Mouse (Mus musculus): ENCODE measurements around the gene Gm14412. TPM values are rescaled to one million over a fixed set of nuclear protein-coding genes. Genes with fewer than 3 reads are reported as not detected.
"Not testable (repeated sequence)": the region's sequence is repeated elsewhere in the genome, so short reads cannot be mapped to it uniquely, and the experiment has no call there.

Gene Gm14412
- 0.31 and 0.65 TPM in 2 replicates for polyA plus RNA-seq (2016; fragmentation: Nextera tagmentation; extraction: Ambion mirVana)

- H3K4me1 ChIP-seq; H3K4me3 ChIP-seq; H3K36me3 ChIP-seq (replicated peaks); H3K9me3 ChIP-seq; H3K27ac ChIP-seq (replicated peaks); DNase-seq (ENCODE audit: low spot score); H3K27me3 ChIP-seq (replicated peaks; ENCODE audit: low read depth, poor library complexity, severe bottlenecking): not testable (repeated sequence)
- WGBS, result 82% methylated on average over 2 of the region's 2 CpGs
Measured at GRCm38 (mm10) chr2:177324257-177324733, at the start of gene Gm14412. Gene Gm14412, minus strand, starts transcription at chr2:177324307.

GRCm38 (mm10) chr2:177329661-177330292 lies 5.7 kb upstream of the Gm14412 start:
- not testable (repeated sequence) for DNase-seq (ENCODE audit: low spot score); H3K27me3 ChIP-seq (replicated peaks; ENCODE audit: low read depth, poor library complexity, severe bottlenecking); H3K36me3 ChIP-seq (replicated peaks); H3K9me3 ChIP-seq; H3K4me3 ChIP-seq; H3K4me1 ChIP-seq; H3K27ac ChIP-seq (replicated peaks)
- WGBS, result 74% methylated on average over 4 of the region's 4 CpGs

GRCm38 (mm10) chr2:177321361-177321760 lies 2.7 kb downstream of the Gm14412 start:
- not testable (repeated sequence) for H3K9me3 ChIP-seq; H3K4me1 ChIP-seq; DNase-seq (ENCODE audit: low spot score); H3K27ac ChIP-seq (replicated peaks); H3K36me3 ChIP-seq (replicated peaks); H3K4me3 ChIP-seq; H3K27me3 ChIP-seq (replicated peaks; ENCODE audit: low read depth, poor library complexity, severe bottlenecking)

- H3K27me3 ChIP-seq (replicated peaks; ENCODE audit: low read depth, poor library complexity, severe bottlenecking); DNase-seq (ENCODE audit: low spot score); H3K4me3 ChIP-seq; H3K4me1 ChIP-seq; H3K36me3 ChIP-seq (replicated peaks); H3K9me3 ChIP-seq; H3K27ac ChIP-seq (replicated peaks): not testable (repeated sequence)
- WGBS, result 69% methylated on average over 2 of the region's 2 CpGs
Measured at GRCm38 (mm10) chr2:177320786-177321320, 3.3 kb downstream of the Gm14412 start.

- 80% methylated on average over 1 of the region's 1 CpGs for WGBS
- Histone ChIP-seq H3K27ac (replicated peaks) (no peak overlapping the region), H3K27me3 (replicated peaks; ENCODE audit: low read depth, poor library complexity, severe bottlenecking) (no peaks in the 10 kb centered on the region), H3K36me3 (replicated peaks) (no peaks in the 10 kb centered on the region), H3K9me3 (peaks cover 15% of the 10 kb centered on the region; the same call in 1 of the 2 replicates), H3K4me3 (no peak overlapping the region), H3K4me1 (no peaks in the 10 kb centered on the region)
- DNase-seq (ENCODE audit: low spot score), result no peak
Measured at GRCm38 (mm10) chr2:177318996-177319395, 5.1 kb downstream of the Gm14412 start.

GRCm38 (mm10) chr2:177309627-177310026 lies 14.5 kb downstream of the Gm14412 start:
- 87% methylated on average over 4 of the region's 4 CpGs for WGBS
- not testable (repeated sequence) for H3K27ac ChIP-seq (replicated peaks); H3K4me3 ChIP-seq; DNase-seq (ENCODE audit: low spot score); H3K4me1 ChIP-seq; H3K36me3 ChIP-seq (replicated peaks); H3K27me3 ChIP-seq (replicated peaks; ENCODE audit: low read depth, poor library complexity, severe bottlenecking); H3K9me3 ChIP-seq

- not testable (repeated sequence) for H3K4me1 ChIP-seq; DNase-seq (ENCODE audit: low spot score); H3K36me3 ChIP-seq (replicated peaks); H3K4me3 ChIP-seq; H3K27ac ChIP-seq (replicated peaks); H3K9me3 ChIP-seq; H3K27me3 ChIP-seq (replicated peaks; ENCODE audit: low read depth, poor library complexity, severe bottlenecking)
- no CpG with 5 or more reads among the region's 2 CpGs for WGBS
Measured at GRCm38 (mm10) chr2:177304980-177305379, 19.1 kb downstream of the Gm14412 start.

GRCm38 (mm10) chr2:177283701-177284100 lies 40.4 kb downstream of the Gm14412 start:
- H3K36me3 ChIP-seq (replicated peaks); H3K9me3 ChIP-seq; H3K27ac ChIP-seq (replicated peaks); H3K27me3 ChIP-seq (replicated peaks; ENCODE audit: low read depth, poor library complexity, severe bottlenecking); H3K4me3 ChIP-seq; DNase-seq (ENCODE audit: low spot score); H3K4me1 ChIP-seq: not testable (repeated sequence)
- 34% methylated on average over 3 of the region's 3 CpGs for WGBS

GRCm38 (mm10) chr2:177277754-177278153 lies 46.4 kb downstream of the Gm14412 start:
- not testable (repeated sequence) for DNase-seq (ENCODE audit: low spot score); H3K4me3 ChIP-seq; H3K27ac ChIP-seq (replicated peaks); H3K4me1 ChIP-seq; H3K27me3 ChIP-seq (replicated peaks; ENCODE audit: low read depth, poor library complexity, severe bottlenecking); H3K36me3 ChIP-seq (replicated peaks); H3K9me3 ChIP-seq
- WGBS, result 83% methylated on average over 2 of the region's 2 CpGs

- not testable (repeated sequence) for H3K27ac ChIP-seq (replicated peaks); H3K4me3 ChIP-seq; H3K36me3 ChIP-seq (replicated peaks); H3K4me1 ChIP-seq; H3K27me3 ChIP-seq (replicated peaks; ENCODE audit: low read depth, poor library complexity, severe bottlenecking); DNase-seq (ENCODE audit: low spot score); H3K9me3 ChIP-seq
- WGBS, result 81% methylated on average over 2 of the region's 2 CpGs
Measured at GRCm38 (mm10) chr2:177272237-177272636, 51.9 kb downstream of the Gm14412 start.

- not testable (repeated sequence) for H3K27ac ChIP-seq (replicated peaks); H3K9me3 ChIP-seq; H3K27me3 ChIP-seq (replicated peaks; ENCODE audit: low read depth, poor library complexity, severe bottlenecking); H3K36me3 ChIP-seq (replicated peaks); H3K4me1 ChIP-seq; DNase-seq (ENCODE audit: low spot score); H3K4me3 ChIP-seq
- WGBS, result no CpG with 5 or more reads among the region's 2 CpGs
Measured at GRCm38 (mm10) chr2:177266936-177267335, 57.2 kb downstream of the Gm14412 start, which contains the start of gene Gm14409. Gene Gm14409, minus strand, starts transcription at chr2:177267036.

All from embryonic facial prominence, embryonic 10.5 days (tissue).